Mouse (Mus musculus): ENCODE measurements around the gene Ubap2l. TPM values are rescaled to one million over a fixed set of nuclear protein-coding genes. Genes with fewer than 3 reads are reported as not detected.

Ubap2l gene
- polyA plus RNA-seq, 2 experiments = 52.4 to 70.4 TPM

DNA sequence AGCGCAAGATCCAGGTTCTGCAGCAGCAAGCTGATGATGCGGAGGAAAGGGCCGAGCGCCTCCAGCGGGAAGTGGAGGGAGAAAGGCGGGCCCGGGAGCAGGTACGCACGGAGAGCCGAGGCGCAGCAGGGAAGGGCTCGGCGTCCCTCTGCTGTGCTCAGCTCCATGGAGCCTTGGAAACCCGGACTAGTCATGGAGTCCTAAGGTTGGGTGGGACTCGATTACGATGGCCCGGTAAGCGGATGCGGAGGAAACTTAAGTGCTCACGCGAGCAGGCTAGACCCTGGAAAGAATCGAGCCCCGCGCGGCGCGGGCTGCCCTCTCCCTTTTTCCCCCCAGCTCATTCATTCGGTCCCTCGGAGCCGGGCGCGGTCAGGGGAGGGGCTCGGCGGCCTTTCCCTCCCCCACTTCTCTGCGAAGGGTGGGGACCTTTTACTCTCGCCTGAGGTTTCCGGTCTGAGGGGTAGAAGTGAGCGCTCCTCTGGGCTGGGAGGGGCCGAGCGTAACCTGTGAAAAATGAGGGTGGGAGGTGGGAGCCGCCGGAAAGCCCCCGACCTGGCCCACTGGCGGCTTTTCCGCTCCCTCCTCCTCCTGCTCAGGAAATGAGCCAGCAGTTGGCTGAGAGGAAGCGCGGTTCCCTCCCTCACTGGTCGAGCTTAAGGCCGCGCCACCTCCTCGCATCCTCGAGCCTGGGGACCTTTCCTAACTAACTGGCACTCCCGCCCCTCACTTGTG is 27.5 kb upstream of the Ubap2l start:
- DNase-seq (ENCODE audit: low read depth in 3 of 3, low spot score in 3 of 3) (peak; percentile 52 to 63 (median 57)), ATAC-seq (ENCODE audit: insufficient read depth) (peak; percentile 69)
- no peaks in the 10 kb centered on the region for H3K27me3 ChIP-seq (ENCODE audit: control insufficient read depth, insufficient read depth, low read length)
- H3K36me3 ChIP-seq (replicated peaks; ENCODE audit: control insufficient read depth, insufficient read depth, low read depth) = no peaks in the 10 kb centered on the region
- TF ChIP-seq CTCF (IDR thresholded peaks at IDR 0.05; ENCODE audit: low read depth) (no peak), EP300 (IDR thresholded peaks at IDR 0.05; ENCODE audit: low read depth) (no peak)
- WGBS (ENCODE audit: insufficient replicate concordance) = under 1% methylated on average over 53 of the region's 53 CpGs
- H3K4me3 ChIP-seq (ENCODE audit: insufficient read depth in 1 of 2, low read depth in 2 of 2, low read length in 2 of 2) = peak overlapping the region; percentile 75 to 88
- peak overlapping the region; percentile 96 for H3K27ac ChIP-seq
- H3K4me1 ChIP-seq (replicated peaks; ENCODE audit: control insufficient read depth in 2 of 2, insufficient read depth in 2 of 2, low read length in 1 of 2) = peaks cover 29 to 45% of the 10 kb centered on the region in 2 experiments
- peak overlapping the region; percentile 94 for H3K9ac ChIP-seq (replicated peaks)
- H3K4me2 ChIP-seq (ENCODE audit: low read depth) = peak overlapping the region; percentile 68
- H3K9me3 ChIP-seq (ENCODE audit: control insufficient read depth, low read length) = no peaks in the 10 kb centered on the region

DNA sequence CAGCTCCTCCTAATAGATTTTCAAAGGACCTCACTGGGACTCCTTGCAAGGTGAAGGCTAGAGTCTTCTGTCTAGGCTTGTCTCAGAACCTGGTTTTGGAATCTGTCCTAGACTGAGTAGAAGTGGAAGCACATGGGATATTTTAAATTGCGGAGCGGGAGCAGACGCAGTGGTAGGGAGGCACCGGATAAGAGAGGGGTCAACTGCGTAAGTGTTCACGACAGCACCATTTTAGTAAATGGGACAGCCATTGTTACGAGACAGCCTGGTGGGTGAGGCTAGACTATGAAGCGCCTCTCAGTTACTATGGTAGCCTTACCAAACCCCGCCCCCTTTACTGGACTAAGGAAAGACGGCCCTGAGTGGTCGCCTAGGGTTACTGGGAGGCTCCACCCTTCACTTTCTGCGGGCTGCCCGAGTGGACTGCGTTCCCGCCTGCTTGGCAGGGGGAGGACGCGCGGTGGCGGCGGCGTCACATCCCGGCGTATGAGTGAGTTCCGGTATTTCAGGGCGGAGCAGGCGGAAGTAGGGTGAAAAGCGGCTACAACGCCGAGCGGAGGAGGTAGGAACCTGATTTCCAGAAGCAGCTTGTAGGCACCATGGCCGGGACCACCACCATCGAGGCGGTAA is 26.8 kb upstream of the Ubap2l start:
- TF ChIP-seq EP300 (IDR thresholded peaks at IDR 0.05; ENCODE audit: low read depth) = no peak
- peak; percentile 32; the same call in 1 of the 2 replicates for TF ChIP-seq CTCF (IDR thresholded peaks at IDR 0.05; ENCODE audit: low read depth)
- Histone ChIP-seq H3K4me3 (ENCODE audit: insufficient read depth in 1 of 2, low read depth in 2 of 2, low read length in 2 of 2) (peak overlapping the region; percentile 75 to 88), H3K4me1 (replicated peaks; ENCODE audit: control insufficient read depth in 2 of 2, insufficient read depth in 2 of 2, low read length in 1 of 2) (peaks cover 27 to 38% of the 10 kb centered on the region in 2 experiments), H3K4me2 (ENCODE audit: low read depth) (peak overlapping the region; percentile 68), H3K36me3 (replicated peaks; ENCODE audit: control insufficient read depth, insufficient read depth, low read depth) (no peaks in the 10 kb centered on the region), H3K9ac (replicated peaks) (peak overlapping the region; percentile 94), H3K27me3 (ENCODE audit: control insufficient read depth, insufficient read depth, low read length) (no peaks in the 10 kb centered on the region), H3K27ac (peak overlapping the region; percentile 96), H3K9me3 (ENCODE audit: control insufficient read depth, low read length) (no peaks in the 10 kb centered on the region)
- under 1% methylated on average over 32 of the region's 33 CpGs for whole genome bisulfite sequencing (ENCODE audit: insufficient replicate concordance)
- ATAC-seq (ENCODE audit: insufficient read depth) (peak; percentile 91), DNase-seq (ENCODE audit: low read depth in 3 of 3, low spot score in 3 of 3) (peak; percentile 93 to 94 (median 93))

DNA sequence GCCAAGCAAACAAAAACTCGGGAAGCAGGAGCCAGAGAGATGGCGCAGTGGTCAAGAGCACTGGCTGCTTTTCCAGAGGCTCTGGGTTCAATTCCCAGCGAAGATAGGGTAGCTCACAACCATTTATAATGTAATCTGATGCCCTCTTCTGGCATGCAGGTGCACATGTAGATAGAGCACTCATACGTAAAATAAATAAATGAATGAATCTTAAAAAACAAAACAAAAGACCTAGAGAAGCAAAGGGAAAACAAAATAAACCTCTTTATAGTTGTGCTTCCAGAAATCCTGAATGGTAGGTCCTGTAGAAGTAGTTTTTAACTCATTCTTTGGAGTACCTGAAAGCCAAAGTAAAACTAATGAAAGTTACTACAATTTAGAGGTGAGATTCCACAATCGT is 25.8 kb upstream of the Ubap2l start:
- Histone ChIP-seq H3K4me3 (ENCODE audit: insufficient read depth in 1 of 2, low read depth in 2 of 2, low read length in 2 of 2) (no peak overlapping the region), H3K9ac (replicated peaks) (no peak overlapping the region), H3K4me1 (replicated peaks; ENCODE audit: control insufficient read depth in 2 of 2, insufficient read depth in 2 of 2, low read length in 1 of 2) (peaks cover 18 to 28% of the 10 kb centered on the region in 2 experiments), H3K4me2 (ENCODE audit: low read depth) (no peak overlapping the region), H3K9me3 (ENCODE audit: control insufficient read depth, low read length) (no peaks in the 10 kb centered on the region), H3K27ac (no peak overlapping the region), H3K27me3 (ENCODE audit: control insufficient read depth, insufficient read depth, low read length) (no peaks in the 10 kb centered on the region), H3K36me3 (replicated peaks; ENCODE audit: control insufficient read depth, insufficient read depth, low read depth) (no peaks in the 10 kb centered on the region)
- 40% methylated on average over 5 of the region's 5 CpGs for WGBS (ENCODE audit: insufficient replicate concordance)
- ATAC-seq (ENCODE audit: insufficient read depth) = no peak
- TF ChIP-seq EP300 (IDR thresholded peaks at IDR 0.05; ENCODE audit: low read depth) (no peak), CTCF (IDR thresholded peaks at IDR 0.05; ENCODE audit: low read depth) (no peak)
- DNase-seq (ENCODE audit: low read depth in 3 of 3, low spot score in 3 of 3) = no peak

DNA sequence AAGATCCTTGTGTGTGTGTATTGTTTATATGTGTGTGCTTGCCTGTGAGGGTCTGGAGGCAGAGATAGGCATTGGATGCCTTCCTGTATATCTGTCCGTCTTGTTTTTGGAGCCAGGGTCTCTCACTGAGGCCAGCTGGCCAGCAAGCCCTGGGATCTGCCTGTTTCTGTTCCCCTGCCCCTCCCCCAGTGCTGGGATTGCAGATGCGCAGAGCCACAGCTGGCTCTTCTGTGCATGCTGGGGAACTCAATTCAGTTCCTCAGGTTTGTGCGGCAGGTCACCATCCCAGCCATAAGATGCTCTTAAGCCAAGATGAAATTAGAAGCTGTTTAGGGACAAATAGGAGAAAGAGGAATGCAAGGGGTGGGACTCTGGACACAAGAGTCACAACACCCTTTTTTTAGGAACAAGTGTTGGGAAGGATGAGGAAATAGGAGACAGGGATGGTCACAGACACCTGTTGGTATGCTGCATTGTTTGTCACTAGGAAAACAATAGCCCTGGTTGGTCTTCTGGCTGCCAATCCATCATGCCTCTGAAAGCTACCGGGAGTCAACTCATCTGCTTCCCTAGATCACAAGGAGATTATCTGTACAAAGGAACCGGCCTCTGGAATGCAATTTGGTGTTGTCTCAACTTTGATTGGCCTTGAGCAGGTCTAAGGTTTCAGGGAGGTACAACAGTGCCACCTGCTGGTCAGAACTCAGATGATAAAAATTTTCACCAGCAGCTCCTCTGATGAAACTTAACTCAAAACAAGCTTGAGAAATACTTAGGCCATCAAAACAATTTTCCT is 24.7 kb upstream of the Ubap2l start:
- Histone ChIP-seq H3K9ac (replicated peaks) (no peak overlapping the region), H3K36me3 (replicated peaks; ENCODE audit: control insufficient read depth, insufficient read depth, low read depth) (no peaks in the 10 kb centered on the region), H3K4me1 (replicated peaks; ENCODE audit: control insufficient read depth in 2 of 2, insufficient read depth in 2 of 2, low read length in 1 of 2) (peaks cover 18 to 19% of the 10 kb centered on the region in 2 experiments), H3K27me3 (ENCODE audit: control insufficient read depth, insufficient read depth, low read length) (no peaks in the 10 kb centered on the region), H3K4me3 (ENCODE audit: insufficient read depth in 1 of 2, low read depth in 2 of 2, low read length in 2 of 2) (no peak overlapping the region), H3K9me3 (ENCODE audit: control insufficient read depth, low read length) (no peaks in the 10 kb centered on the region), H3K4me2 (ENCODE audit: low read depth) (no peak overlapping the region), H3K27ac (no peak overlapping the region)
- DNase-seq (ENCODE audit: low read depth in 3 of 3, low spot score in 3 of 3) (peak; percentile 63 to 70 (median 66)), ATAC-seq (ENCODE audit: insufficient read depth) (no peak)
- 29% methylated on average over 5 of the region's 5 CpGs for whole genome bisulfite sequencing (ENCODE audit: insufficient replicate concordance)
- TF ChIP-seq CTCF (IDR thresholded peaks at IDR 0.05; ENCODE audit: low read depth) (peak; percentile 86), EP300 (IDR thresholded peaks at IDR 0.05; ENCODE audit: low read depth) (no peak)
